Mouse (Mus musculus): ENCODE results near the gene Nt5c1a. TPM values are rescaled to one million over a fixed set of nuclear protein-coding genes. Genes with fewer than 3 reads are reported as not detected.
"Not testable (repeated sequence)": the region's sequence is repeated elsewhere in the genome, so short reads cannot be mapped to it uniquely, and the experiment has no call there.

Gene Nt5c1a
- polyA plus RNA-seq (2015; fragmentation: Nextera tagmentation; extraction: Ambion mirVana), result not detected in 2 replicates

- DNase-seq (ENCODE audit: low spot score), result no peak
Measured at GRCm38 (mm10) chr4:123201186-123202093, at the start of gene Nt5c1a. TSS of gene Nt5c1a (plus strand) at chr4:123201504.

GRCm38 (mm10) chr4:123152003-123152402 is 49.3 kb upstream of the Nt5c1a start:
- no peak for DNase-seq (ENCODE audit: low spot score)

DNA sequence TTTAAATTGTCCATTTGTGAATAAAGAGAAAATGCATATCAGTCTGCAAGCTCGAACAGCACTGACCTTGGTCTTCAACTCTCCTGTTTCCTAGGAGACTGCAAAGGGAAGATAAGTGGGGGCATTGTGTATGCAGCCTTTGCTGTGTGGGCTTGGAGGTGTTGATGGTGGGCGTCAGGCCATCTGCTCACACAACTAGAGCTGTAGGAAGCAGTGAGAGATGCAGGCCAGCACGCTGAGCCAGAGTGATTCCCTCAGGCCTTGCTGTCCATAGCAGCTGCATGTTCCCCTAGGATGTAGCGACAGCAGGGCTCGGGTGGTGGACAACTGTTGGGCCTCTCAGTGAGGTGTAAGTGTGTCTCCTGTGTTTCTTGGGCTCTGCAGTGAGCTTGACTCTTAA is 48.3 kb upstream of the Nt5c1a start:
- no peak for DNase-seq (ENCODE audit: low spot score)

DNA sequence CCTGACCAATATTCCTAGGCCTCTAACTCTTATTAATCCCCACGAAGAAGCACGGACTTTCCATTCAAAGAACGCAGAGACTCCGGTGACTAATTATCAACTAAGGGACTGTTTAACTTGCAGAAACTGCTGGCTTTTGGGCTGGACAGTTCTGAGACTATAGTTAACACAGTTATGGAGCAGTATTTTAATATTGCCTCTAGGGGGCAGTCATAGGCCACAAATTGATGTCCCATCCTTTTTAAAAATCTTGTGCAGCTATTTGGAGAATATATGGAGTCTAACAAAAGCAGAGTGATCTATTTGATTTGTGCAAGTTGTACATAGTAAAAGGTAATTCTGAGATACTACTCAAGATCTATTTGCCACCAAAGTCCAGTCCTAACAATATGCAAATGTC is 46.3 kb upstream of the Nt5c1a start:
- peak; percentile 30 for DNase-seq (ENCODE audit: low spot score)

DNA sequence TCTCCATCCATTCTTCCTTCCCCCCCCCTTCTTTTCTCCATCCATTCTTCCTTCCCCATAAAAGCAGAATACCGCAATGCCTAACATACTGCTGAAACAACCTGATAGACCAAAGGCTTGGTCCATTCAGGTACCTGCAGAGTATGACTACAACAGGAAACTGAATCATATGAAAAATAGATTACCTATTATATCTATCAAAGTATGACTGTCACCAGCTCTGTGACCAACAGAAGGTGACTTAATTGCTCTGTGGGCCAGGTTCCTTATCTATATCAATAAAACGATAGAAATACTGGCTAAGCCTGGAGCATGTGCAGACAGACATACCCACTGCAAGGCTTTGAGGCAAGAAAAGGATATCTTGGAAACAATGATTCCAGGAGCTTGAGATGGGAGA is 45.9 kb upstream of the Nt5c1a start:
- DNase-seq (ENCODE audit: low spot score), result no peak

DNA sequence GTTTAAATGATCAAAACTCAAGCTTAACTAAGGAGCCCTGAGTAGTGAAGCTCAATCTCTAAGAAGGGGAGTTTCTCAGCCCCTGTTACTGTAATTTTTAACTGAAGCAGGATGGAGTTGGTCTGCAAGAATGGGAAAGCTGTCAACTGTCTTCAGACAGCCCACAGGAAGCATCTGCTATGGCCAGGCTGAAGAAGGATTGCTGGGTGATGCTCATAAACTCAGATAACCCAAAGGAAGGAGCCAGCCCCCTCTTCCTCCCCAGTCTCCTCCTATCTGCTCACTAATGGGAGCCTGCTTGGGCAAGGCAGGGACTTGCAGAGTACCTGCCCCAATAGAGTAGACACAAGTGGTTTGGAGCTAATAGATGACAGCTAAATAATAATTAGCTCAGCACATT is 45.5 kb upstream of the Nt5c1a start:
- DNase-seq (ENCODE audit: low spot score), result no peak

DNA sequence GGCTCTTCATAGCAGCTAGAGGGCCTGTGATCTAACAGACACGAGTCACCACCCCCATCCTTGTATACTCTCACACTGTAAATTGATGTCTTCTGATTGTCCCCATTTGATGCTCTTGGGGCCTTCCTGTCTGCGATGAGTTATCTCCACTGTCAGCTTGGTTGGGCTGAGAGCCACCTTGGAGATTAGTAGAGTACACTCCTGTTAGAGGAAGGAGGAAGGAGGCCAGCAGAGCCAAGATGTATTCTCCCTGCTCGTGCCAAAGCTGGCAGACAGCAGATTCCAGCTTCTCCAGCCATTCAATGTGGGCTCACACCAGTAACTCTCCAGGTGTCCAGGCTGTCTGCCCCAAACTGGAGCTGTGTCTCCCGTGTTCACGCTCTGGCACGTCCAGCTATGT is 40.7 kb upstream of the Nt5c1a start:
- DNase-seq (ENCODE audit: low spot score), result no peak

- not testable (repeated sequence) for DNase-seq (ENCODE audit: low spot score)
Measured at GRCm38 (mm10) chr4:123161251-123161650, 40.1 kb upstream of the Nt5c1a start.

DNA sequence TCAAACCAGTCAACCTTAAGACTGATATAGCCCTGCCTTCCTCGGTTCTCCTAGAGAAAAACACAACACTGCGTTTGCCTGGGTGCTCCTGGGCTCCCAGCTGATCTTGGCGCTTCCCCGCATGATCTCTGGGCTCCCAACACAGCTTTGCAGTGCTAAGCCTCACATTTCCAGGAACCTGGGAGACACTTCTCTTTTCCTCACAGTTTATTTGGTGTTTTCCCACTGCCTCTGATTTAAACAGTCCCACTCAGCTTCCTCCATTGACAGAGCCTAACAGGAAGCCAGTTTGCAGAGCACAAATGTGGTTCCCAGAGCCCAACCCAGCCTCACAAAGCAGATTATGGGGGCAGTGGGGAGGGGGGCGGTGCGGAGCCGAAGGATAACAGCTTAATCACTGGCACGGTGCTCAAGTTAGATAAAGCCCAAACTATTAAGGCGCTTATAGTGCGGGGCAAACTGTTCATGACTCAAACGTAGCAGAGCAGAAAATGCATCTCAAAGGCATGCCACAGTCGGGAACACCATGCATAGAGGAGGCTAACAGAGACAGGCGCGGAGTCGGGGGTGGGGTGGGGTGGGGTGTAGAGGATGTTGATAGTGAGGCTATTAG is 38.9 kb upstream of the Nt5c1a start:
- DNase-seq (ENCODE audit: low spot score), result no peak

DNA sequence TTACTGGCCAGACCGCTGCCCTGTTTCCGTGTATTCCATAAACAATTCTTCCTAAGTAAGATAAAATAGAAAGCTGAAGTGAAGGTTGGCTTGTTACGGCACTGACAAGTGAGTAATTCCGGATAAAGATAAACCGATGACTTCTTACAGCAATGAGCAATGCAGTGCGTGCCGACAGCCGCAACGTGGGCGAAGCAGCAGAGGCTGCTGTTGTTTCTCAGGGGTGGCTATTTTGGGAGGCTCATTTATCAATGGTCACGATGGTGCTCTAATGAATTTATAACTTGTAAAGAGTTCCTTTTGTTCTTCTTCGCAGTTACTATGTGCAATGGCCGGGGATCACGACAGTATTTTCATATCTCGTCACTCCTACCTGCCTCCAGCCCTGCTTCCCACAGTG is 37.1 kb upstream of the Nt5c1a start:
- DNase-seq (ENCODE audit: low spot score), result no peak

DNA sequence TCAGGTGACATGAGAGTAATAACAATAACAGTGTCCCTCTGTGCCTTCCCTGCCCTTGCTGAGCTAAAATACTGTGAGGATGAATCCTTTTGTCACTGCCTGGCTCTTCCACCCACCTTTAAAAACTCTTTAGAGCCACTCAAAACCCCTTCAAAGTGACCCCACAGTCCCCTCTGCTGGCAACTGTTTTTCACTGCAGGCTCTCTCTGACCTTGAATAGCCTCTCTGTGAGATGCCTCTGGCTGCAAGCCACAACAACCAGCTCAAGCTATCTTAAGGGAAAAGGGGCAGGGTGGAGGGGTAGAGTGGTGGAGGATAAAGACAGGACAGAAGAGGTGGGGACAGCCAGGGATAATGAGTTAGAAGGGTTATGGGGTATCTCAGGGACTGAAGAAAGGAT is 29.5 kb upstream of the Nt5c1a start:
- DNase-seq (ENCODE audit: low spot score), result no peak

DNA sequence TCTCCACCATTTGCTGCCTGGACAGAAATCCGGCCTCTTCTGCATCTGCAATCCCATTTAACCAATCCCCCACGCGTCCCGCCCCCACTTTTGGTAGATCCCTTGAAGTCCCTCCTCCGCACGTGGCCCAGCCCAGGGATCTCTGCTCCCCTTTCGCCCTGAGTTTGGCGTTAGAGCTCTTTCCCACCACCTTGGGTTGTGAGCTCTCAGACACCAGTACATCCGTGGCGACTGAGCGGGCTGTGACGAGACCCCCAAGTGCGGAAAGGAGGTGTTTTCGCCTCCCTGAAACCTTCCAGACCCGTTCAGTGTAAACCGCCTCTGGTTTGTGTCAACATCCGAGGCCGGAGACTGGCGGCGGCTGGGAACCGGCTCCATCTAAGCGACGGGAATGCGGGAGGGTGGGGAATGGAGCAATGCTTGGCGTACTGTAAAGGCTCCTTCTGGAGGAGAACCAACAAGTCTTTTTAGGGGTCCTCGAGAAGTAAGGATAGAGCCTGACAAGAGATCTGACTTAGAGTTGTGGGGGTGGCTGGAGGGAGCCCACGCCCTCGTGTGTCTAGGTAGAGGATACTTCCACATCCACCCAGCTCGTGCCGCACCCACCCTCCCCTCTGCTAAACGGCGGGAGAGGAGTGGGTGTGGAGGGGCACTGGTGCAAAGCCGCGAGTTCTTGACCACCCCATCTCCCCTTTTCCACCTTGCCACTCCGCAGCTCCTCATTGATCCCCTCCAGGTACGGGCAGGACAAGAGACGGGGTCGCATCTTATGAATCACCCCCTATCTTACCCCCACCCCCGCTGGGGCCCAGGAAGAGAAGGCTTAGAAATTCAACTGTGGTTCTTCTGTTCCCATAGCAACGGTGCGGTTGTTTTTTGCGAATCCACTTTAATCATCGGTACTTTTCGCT is 18.7 kb upstream of the Nt5c1a start, which contains the start of gene Hpcal4:
TSS of gene Hpcal4 (plus strand) at position 900 of the 911 bp plus-strand sequence.
- peak; percentile 22 for DNase-seq (ENCODE audit: low spot score)

DNA sequence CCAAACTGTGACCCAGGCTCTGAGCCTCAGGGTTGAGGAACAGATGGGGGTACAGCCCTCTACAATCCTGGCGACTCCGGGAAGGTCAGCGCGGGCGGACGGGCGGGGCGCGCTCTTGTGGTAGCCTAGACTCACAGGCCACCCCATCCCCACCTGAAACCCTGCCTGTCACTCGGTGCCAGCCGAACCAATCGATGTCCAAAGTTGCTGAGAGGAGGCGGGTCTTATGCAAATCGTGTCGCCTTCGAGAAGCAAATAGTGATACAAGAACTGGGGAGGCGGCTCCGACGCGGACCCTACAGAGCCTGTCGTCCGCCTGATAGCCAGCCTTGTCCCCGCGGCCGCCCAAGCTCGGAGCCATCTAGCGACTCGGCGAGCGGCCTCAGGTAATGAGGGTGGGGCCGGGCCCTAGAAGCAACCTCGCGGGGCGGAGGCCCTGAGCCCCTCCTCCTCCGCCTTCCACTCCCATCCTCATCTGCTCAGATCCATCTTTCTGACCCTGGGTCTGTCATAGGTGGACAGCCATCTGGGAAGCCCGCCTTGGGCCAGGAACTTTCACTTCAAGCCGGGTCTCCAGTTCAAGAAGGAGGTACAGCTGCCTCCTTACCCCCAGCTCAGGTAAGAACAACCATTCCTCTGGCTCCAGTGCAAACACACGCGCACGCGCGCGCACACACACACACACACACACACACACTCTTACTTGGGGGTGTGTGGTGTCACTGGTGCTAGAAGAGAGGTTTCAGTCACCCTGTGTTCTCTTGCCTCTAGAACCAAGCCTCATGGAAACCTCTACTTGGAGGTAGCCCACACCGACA is 17.9 kb upstream of the Nt5c1a start:
- DNase-seq (ENCODE audit: low spot score), result peak; percentile 38

- no peak for DNase-seq (ENCODE audit: low spot score)
Measured at GRCm38 (mm10) chr4:123184816-123185215, 16.5 kb upstream of the Nt5c1a start.

DNA sequence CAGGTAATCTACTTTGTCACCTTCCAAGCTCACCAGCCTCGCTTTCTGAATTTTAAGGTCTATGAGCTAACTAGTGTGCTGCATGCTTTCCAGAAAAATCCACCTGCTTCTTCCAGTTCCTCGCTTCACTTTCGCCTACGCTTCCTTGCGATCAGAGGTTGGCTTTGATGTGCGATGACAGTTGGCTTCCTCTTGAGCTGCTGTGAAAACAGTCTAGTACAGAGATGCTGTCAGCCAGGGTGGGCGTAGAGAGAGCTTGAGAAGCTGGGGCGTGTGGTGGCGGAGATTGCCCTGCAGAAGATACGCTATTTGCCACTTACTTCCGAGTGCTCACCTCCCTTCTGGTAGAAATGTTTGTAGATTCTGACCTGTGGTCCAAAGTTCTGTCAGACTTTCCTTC is 9.0 kb upstream of the Nt5c1a start:
- no peak for DNase-seq (ENCODE audit: low spot score)

DNA sequence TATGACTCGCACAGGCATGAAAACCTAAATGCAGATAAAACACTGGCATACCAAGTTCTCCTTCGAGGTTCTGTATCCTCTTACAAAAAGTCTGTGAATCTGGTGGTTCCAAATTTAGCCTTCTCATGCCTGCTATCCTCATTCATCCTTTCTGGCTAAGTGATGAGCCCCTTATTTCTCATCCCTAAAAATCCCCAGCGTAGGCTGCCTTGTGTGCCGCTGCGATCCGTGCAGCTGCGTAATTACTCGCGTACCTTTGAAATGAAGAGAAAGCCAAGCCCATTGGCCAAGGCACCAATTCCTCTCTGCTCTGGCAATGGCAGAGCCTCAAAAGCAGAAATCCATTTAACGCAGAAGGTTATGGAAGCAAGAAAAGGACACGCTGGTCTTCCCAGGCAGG is 7.5 kb upstream of the Nt5c1a start:
- DNase-seq (ENCODE audit: low spot score), result no peak

- no peak for DNase-seq (ENCODE audit: low spot score)
Measured at GRCm38 (mm10) chr4:123196695-123197094, 4.6 kb upstream of the Nt5c1a start.

- peak; percentile 53 for DNase-seq (ENCODE audit: low spot score)
Measured at GRCm38 (mm10) chr4:123200771-123201185, 526 bp upstream of the Nt5c1a start.

DNA sequence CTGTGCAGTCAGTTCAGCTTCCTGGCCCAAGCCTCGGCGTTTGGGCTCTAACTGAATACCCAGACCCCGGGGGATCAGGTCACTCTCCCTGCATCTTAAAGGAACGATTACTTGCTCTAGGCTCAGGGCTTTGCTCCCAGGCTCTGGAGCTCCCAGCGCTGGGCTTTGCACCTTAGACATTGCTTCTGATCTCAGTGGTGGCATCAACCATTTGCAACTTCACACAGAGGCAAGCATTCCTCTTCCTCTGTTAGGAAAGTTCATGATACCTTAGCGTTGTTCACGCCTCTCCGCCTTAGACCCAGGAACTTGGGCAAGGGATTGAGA is 753 bp downstream of the Nt5c1a start:
- DNase-seq (ENCODE audit: low spot score), result no peak

- DNase-seq (ENCODE audit: low spot score), result no peak
Measured at GRCm38 (mm10) chr4:123207337-123207736, 6.0 kb downstream of the Nt5c1a start.

DNA sequence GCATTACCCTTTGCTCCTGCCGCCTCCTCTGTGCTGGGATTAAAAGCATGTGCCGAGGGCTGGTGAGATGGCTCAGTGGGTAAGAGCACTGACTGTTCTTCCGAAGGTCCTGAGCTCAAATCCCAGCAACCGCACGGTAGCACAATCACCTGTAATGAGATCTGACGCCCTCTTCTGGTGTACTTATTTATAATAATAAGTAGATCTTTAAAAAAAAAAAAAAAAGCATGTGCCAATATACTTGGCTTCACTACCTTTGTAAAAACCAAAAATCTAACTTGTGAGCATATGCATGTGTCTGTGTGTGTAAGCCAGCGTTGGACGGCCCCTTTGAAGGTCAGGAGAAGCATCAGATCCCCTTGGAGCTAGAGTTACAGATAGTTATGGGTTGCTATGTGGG is 9.7 kb downstream of the Nt5c1a start:
- DNase-seq (ENCODE audit: low spot score), result no peak

Data from thymus, postnatal 0 days (tissue).